Mouse (Mus musculus) heart, embryonic 15.5 days (tissue): ENCODE data around the gene Brd7. TPM values are rescaled to one million over a fixed set of nuclear protein-coding genes. Genes with fewer than 3 reads are reported as not detected.

Experiments
- ATAC-seq: fragments of 200-750 bp; cut with Nextera tagmentation; replicated peaks from 2 replicates; pipeline ENCODE4 v1.8.0; 2017; ENCODE audit warnings: low read depth, moderate TSS enrichment; ENCODE audit not compliant: insufficient number of reproducible peaks, insufficient read depth, low FRiP score
- H3K27ac ChIP-seq: fragments of 300-500 bp; sonication (generic); 2 replicates; pipeline ENCODE4 v1.5.1; 2015; ENCODE audit warnings: mild to moderate bottlenecking, inconsistent platforms
- H3K27me3 ChIP-seq: fragments of 300-500 bp; sonication (generic); 2 replicates; pipeline ENCODE4 v1.6.1; 2015; ENCODE audit warnings: inconsistent platforms
- H3K36me3 ChIP-seq: fragments of 300-500 bp; sonication (generic); 2 replicates; pipeline ENCODE4 v1.6.1; 2015; ENCODE audit warnings: mild to moderate bottlenecking, inconsistent platforms
- H3K4me1 ChIP-seq: fragments of 300-500 bp; sonication (generic); replicated peaks from 2 replicates; pipeline ENCODE4 v1.6.1; 2015; ENCODE audit warnings: inconsistent platforms
- H3K4me2 ChIP-seq: fragments of 300-500 bp; sonication (generic); 2 replicates; pipeline ENCODE4 v1.6.1; 2015; ENCODE audit warnings: inconsistent platforms, mild to moderate bottlenecking, moderate library complexity
- H3K4me3 ChIP-seq: fragments of 300-500 bp; sonication (generic); 2 replicates; pipeline ENCODE4 v1.5.1; 2015; ENCODE audit warnings: mild to moderate bottlenecking, inconsistent platforms
- H3K9ac ChIP-seq: fragments of 300-500 bp; sonication (generic); 2 replicates; pipeline ENCODE4 v1.6.1; 2015; ENCODE audit warnings: mild to moderate bottlenecking, inconsistent platforms
- H3K9me3 ChIP-seq: fragments of 300-500 bp; sonication (generic); replicated peaks from 2 replicates; pipeline ENCODE4 v1.6.1; 2016; ENCODE audit warnings: inconsistent platforms
- WGBS: fragments of 180-500 bp; shearing (Covaris S2); methylation state at CpG from one replicate; pipeline ENCODE4 v1.1.7; 2015; ENCODE audit warnings: mixed read lengths; 5-methylcytosine and 5-hydroxymethylcytosine counted together
- polyA plus RNA-seq: library from polyadenylated mRNA; unstranded; fragments of >200 nt; fragmentation: Nextera tagmentation; extraction: Ambion mirVana; gene quantifications from 2 replicates; pipeline ENCODE4 v1.2.1, GENCODE M21; 2015

Gene Brd7
- polyA plus RNA-seq = 63.6 and 69.1 TPM in 2 replicates

GRCm38 (mm10) chr8:88361708-88362428 lies at the start of gene Brd7:
TSS of gene Brd7 (minus strand) at chr8:88362194.
- peak within 1 kb of the TSS; percentile 100 for H3K9ac ChIP-seq
- ATAC-seq = peak; percentile 87
- under 1% methylated on average over 90 of the region's 91 CpGs for WGBS

DNA sequence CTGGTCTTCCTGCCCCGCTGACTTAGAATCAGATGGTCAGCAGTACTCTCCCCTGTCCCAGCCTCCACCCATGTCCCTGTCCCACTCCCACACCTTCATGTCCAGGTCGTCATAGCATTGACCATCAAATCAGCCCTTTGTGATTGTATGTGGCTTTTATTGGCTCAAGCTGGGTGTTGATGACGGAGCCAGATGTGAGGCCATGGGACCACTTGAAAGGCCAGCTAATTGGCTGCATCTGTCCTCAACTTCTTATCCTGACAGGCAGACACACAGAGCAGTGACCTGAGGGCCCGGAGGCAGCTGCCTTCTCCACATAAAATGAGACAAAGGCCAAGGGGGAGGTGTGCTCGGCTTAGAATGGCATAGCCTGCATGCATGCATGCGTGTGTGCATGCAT lies 49.5 kb upstream of the Brd7 start:
- 61% methylated on average over 6 of the region's 6 CpGs for WGBS
- peaks cover 10% of the 10 kb centered on the region for H3K4me1 ChIP-seq
- 0 out of 2 replicates have a peak, but pooled peaks cover 3% of the 10 kb centered on the region for H3K27me3 ChIP-seq
- H3K4me2 ChIP-seq = no peak overlapping the region
- H3K9me3 ChIP-seq = no peaks in the 10 kb centered on the region
- H3K4me3 ChIP-seq = no peak overlapping the region
- H3K9ac ChIP-seq = no peak overlapping the region
- H3K27ac ChIP-seq = no peak overlapping the region
- ATAC-seq = no peak
- no peaks in the 10 kb centered on the region for H3K36me3 ChIP-seq

More at GRCm38 (mm10) chr8:88361708-88362428, at the start of gene Brd7:
- Histone ChIP-seq H3K4me1 (peaks cover 27% of the 10 kb centered on the region), H3K4me2 (peak within 1 kb of the TSS; percentile 85), H3K27ac (peak within 1 kb of the TSS; percentile 92), H3K27me3 (no peaks in the 10 kb centered on the region), H3K9me3 (no peaks in the 10 kb centered on the region), H3K4me3 (peak within 1 kb of the TSS; percentile 100), H3K36me3 (peaks cover 25% of the 10 kb centered on the region)

GRCm38 (mm10) chr8:88409401-88409940 lies 47.5 kb upstream of the Brd7 start:
- H3K4me2 ChIP-seq = peak overlapping the region; percentile 47
- 27% methylated on average over 11 of the region's 11 CpGs for WGBS
- ATAC-seq = no peak

DNA sequence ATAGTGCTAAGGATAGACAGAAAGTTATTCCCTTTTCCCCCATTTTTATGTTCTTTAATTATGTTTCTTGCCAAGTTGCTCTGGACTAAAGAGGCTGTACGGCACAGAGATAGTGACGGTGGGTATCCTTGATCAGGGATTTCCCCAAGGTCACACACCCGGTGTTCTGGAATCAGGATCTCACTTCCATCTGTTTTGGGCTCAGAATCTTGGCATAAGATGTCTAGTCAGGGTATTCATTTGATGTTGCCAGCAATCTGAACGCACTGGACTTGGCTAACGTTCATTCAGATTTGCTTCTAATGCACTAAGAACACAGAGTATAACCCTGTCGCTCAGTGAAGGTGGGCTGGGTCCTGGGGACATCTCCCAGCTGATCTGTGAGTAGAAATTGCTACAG lies 45.7 kb upstream of the Brd7 start:
- Histone ChIP-seq H3K4me2 (no peak overlapping the region), H3K4me3 (no peak overlapping the region), H3K4me1 (peaks cover 10% of the 10 kb centered on the region), H3K36me3 (no peaks in the 10 kb centered on the region), H3K9me3 (no peaks in the 10 kb centered on the region), H3K27ac (no peak overlapping the region), H3K27me3 (0 out of 2 replicates have a peak, but pooled peaks cover 3% of the 10 kb centered on the region), H3K9ac (no peak overlapping the region)
- ATAC-seq = no peak
- WGBS = 85% methylated on average over 6 of the region's 6 CpGs

More at GRCm38 (mm10) chr8:88409401-88409940, 47.5 kb upstream of the Brd7 start:
- Histone ChIP-seq H3K4me3 (peak overlapping the region; percentile 4), H3K9ac (0 out of 2 replicates have a peak overlapping the region, but pooled peaks have one; percentile 1), H3K4me1 (peaks cover 10% of the 10 kb centered on the region), H3K9me3 (no peaks in the 10 kb centered on the region), H3K27me3 (0 out of 2 replicates have a peak, but pooled peaks cover 3% of the 10 kb centered on the region), H3K27ac (no peak overlapping the region), H3K36me3 (no peaks in the 10 kb centered on the region)

DNA sequence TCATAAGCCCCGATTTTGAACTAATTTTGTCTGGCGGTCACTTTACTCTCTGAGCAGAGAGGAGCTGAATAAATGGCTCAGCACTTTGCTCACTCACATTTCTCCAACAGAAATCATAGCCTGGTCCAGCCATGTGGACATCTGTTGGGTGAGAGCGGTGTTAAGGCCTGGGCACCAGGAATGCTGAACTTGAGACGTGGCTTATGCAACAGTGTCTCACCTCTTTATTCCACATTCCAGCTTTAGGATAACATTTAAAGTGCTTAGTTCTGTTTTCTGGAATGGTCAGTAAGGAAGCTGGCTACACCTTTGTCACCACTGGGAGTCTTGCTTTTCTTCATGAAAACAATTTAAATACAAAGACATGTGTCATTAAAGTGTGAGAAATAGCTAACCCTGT lies 36.1 kb upstream of the Brd7 start:
- no peaks in the 10 kb centered on the region for H3K36me3 ChIP-seq
- no peak overlapping the region for H3K27ac ChIP-seq
- no peaks in the 10 kb centered on the region for H3K27me3 ChIP-seq
- ATAC-seq = no peak
- no peak overlapping the region for H3K4me2 ChIP-seq
- no peak overlapping the region for H3K4me3 ChIP-seq
- H3K9me3 ChIP-seq = no peaks in the 10 kb centered on the region
- H3K9ac ChIP-seq = no peak overlapping the region
- WGBS = 81% methylated on average over 4 of the region's 4 CpGs
- no peaks in the 10 kb centered on the region for H3K4me1 ChIP-seq

DNA sequence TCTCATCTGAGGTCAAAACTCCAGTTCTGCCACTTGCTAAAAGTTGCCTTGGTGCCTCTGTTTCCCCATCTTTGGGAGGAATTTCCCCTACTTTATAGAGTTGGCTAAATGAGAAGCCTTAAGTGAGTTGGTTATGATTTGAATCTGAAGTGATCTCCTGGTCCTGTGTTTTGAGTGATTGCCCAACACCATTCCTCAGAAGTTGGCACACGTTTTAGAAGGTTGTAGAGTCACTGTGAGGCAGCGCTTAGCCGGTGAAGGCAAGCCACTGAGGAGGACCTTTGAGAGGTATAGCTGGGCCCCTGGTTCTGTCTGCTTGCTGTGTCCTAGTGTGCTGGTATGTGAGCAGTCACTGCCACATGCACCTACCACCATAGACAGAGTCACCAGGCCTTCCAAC lies 31.3 kb upstream of the Brd7 start:
- H3K4me2 ChIP-seq = no peak overlapping the region
- H3K27ac ChIP-seq = no peak overlapping the region
- H3K4me1 ChIP-seq = no peaks in the 10 kb centered on the region
- H3K9ac ChIP-seq = no peak overlapping the region
- no peaks in the 10 kb centered on the region for H3K27me3 ChIP-seq
- no peaks in the 10 kb centered on the region for H3K9me3 ChIP-seq
- no peak for ATAC-seq
- 82% methylated on average over 3 of the region's 3 CpGs for WGBS
- H3K4me3 ChIP-seq = no peak overlapping the region
- no peaks in the 10 kb centered on the region for H3K36me3 ChIP-seq

- Histone ChIP-seq H3K27me3 (no peaks in the 10 kb centered on the region), H3K9me3 (no peaks in the 10 kb centered on the region), H3K4me2 (no peak overlapping the region), H3K4me1 (no peaks in the 10 kb centered on the region), H3K9ac (no peak overlapping the region), H3K36me3 (no peaks in the 10 kb centered on the region), H3K27ac (no peak overlapping the region), H3K4me3 (no peak overlapping the region)
- 100% methylated on average over 1 of the region's 1 CpGs for WGBS
- ATAC-seq = no peak
These were observed 28.8 kb upstream of the Brd7 start for GRCm38 (mm10) chr8:88390749-88391148.

GRCm38 (mm10) chr8:88388691-88389239 lies 26.8 kb upstream of the Brd7 start:
- no peaks in the 10 kb centered on the region for H3K4me1 ChIP-seq
- no peak overlapping the region for H3K9ac ChIP-seq
- 65% methylated on average over 7 of the region's 7 CpGs for WGBS
- no peak overlapping the region for H3K4me3 ChIP-seq
- H3K9me3 ChIP-seq = no peaks in the 10 kb centered on the region
- no peak overlapping the region for H3K4me2 ChIP-seq
- no peak overlapping the region for H3K27ac ChIP-seq
- H3K36me3 ChIP-seq = no peaks in the 10 kb centered on the region
- no peaks in the 10 kb centered on the region for H3K27me3 ChIP-seq
- ATAC-seq = no peak

- Histone ChIP-seq H3K4me3 (no peak overlapping the region), H3K27me3 (no peaks in the 10 kb centered on the region), H3K9ac (no peak overlapping the region), H3K4me1 (no peaks in the 10 kb centered on the region), H3K4me2 (no peak overlapping the region), H3K36me3 (no peaks in the 10 kb centered on the region), H3K9me3 (no peaks in the 10 kb centered on the region), H3K27ac (no peak overlapping the region)
- ATAC-seq = no peak
- WGBS = 69% methylated on average over 8 of the region's 8 CpGs
These were observed 25.9 kb upstream of the Brd7 start for GRCm38 (mm10) chr8:88387874-88388273.

DNA sequence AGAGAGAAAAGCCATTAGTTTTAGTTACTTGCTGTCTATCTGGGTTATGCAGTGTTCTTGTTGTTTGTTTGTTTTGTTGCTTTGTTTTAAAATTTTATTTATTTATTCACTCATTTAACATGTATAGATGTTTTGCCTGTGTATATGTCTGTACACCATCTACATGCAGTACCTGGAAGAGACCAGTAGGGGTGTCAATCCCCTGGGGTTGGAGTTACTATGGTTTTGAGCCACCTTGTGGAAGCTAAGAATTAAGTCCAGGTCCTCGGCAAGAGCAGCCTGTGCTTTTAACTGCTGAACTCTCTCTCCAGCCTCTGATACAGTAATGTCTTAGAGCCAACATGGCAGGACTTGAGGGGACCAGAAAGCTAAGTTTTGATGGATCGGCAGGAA lies 21.2 kb upstream of the Brd7 start:
- Histone ChIP-seq H3K27me3 (no peaks in the 10 kb centered on the region), H3K27ac (no peak overlapping the region), H3K4me2 (no peak overlapping the region), H3K4me3 (no peak overlapping the region), H3K9me3 (no peaks in the 10 kb centered on the region), H3K9ac (no peak overlapping the region), H3K4me1 (no peaks in the 10 kb centered on the region), H3K36me3 (no peaks in the 10 kb centered on the region)
- WGBS = 81% methylated on average over 2 of the region's 2 CpGs
- no peak for ATAC-seq

DNA sequence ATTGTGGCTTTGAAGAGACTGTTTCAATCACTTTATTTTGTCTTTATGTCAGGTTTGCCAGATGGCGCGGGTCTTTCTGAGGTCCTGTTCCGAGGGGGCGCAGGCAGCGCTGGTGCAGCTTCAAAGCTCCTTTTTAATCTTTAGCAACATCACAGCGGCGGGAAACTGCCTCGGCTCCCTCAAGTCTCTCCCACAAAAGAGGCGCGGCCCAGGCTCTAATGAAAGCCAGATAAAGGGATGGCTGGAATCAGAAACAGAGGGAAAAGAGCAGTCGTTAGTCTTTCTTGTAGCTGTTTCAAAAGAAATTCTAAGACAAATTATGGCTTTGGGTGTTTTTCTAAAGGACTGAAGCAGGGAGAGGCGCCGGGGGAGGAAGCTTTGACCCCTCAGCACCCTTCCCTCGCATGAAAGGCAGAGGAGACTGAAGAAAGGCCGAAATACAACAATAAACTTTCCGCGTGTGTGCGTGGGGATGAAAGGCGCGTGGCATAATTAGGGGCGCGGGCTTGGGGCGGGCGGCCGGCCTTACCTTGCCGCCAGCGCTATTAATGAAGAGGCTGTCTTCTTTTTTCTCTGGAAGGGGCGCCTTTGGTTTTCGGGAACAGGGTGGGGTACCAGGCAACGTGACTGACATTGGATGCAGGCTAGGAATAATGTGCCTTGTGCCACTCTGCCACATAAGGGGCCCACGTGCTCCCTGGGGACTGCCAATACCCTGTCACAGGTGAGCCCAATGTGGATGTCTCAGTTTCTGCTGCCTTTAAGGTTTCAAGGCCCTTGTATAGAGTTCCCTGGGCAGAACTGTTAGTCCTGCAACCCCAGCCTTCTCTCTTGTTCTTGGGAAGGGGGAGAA lies 20.5 kb upstream of the Brd7 start:
- H3K4me2 ChIP-seq = no peak overlapping the region
- H3K9ac ChIP-seq = no peak overlapping the region
- peaks cover under 1% of the 10 kb centered on the region; the same call in 1 of the 2 replicates for H3K4me1 ChIP-seq
- no peaks in the 10 kb centered on the region for H3K27me3 ChIP-seq
- no peaks in the 10 kb centered on the region for H3K9me3 ChIP-seq
- H3K36me3 ChIP-seq = no peaks in the 10 kb centered on the region
- 69% methylated on average over 31 of the region's 31 CpGs for WGBS
- H3K4me3 ChIP-seq = no peak overlapping the region
- H3K27ac ChIP-seq = no peak overlapping the region
- no peak for ATAC-seq
